In the genomic region with DNA sequence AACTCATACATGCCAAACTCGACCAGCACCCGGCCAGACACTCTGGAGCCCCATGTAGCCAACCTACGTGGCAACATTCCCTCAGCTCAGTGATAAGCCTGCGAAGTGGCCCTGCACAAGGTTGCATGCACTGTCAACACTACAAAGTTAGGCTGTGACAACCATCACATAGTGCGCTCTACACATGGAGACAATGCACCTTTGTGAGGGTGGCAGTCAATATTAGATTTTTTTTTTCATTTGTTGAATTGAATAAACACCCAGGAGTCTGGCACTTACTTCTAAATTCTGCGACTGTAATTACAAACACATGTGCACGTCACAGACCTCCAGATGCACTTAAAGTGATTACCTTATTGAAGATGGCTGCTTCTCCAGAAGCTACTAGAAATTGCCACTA, we compare ENCODE assay signal across 16 mouse cellular contexts. TPM values are rescaled to one million over a fixed set of nuclear protein-coding genes. Genes with fewer than 3 reads are reported as not detected.
DNase-seq lines count a peak whose midpoint lies in the region; ATAC-seq and TF ChIP-seq lines count a peak whose summit lies in the region.
"Had no signal": no experiment of that assay in that cellular context is flagged by ENCODE, and none has a peak within 500 bp of the region (broad histone marks: within the 10 kb centered on the region; RNA-seq: fewer than 3 reads in every experiment).

No protein-coding gene starts in this region.

- WGBS in lung, embryonic 16.5 days = 54% methylated on average over 7 of the region's 7 CpGs
- WGBS in stomach, postnatal 0 days = 57% methylated on average over 7 of the region's 7 CpGs
- 68% methylated on average over 7 of the region's 7 CpGs for WGBS in forebrain, embryonic 16.5 days
- WGBS in thymus, adult 2 months = 96% methylated on average over 7 of the region's 7 CpGs

- no peak overlapping the region for H3K4me2 ChIP-seq in lung, embryonic 16.5 days (ENCODE audit: low read depth, low read length)
- no peak overlapping the region for H3K4me2 ChIP-seq in stomach, postnatal 0 days (replicated peaks; ENCODE audit: low read depth)
- no peak overlapping the region for H3K4me2 ChIP-seq in forebrain, embryonic 16.5 days (ENCODE audit: low read length)
- H3K4me2 ChIP-seq: embryonic facial prominence, embryonic 12.5 days; limb, embryonic 15.5 days had no signal

- H3K4me1 ChIP-seq in lung, embryonic 16.5 days (replicated peaks; ENCODE audit: control insufficient read depth, insufficient read depth, low read length) = 0 out of 2 replicates have a peak, but pooled peaks cover 2% of the 10 kb centered on the region
- no peaks in the 10 kb centered on the region for H3K4me1 ChIP-seq in stomach, postnatal 0 days (replicated peaks; ENCODE audit: control insufficient read depth, insufficient read depth)
- H3K4me1 ChIP-seq in forebrain, embryonic 16.5 days (replicated peaks; ENCODE audit: control insufficient read depth, insufficient read depth, low read length) = peaks cover 14% of the 10 kb centered on the region
- no peaks in the 10 kb centered on the region for H3K4me1 ChIP-seq in thymus, adult 2 months (replicated peaks; ENCODE audit: control insufficient read depth, insufficient read depth, low read length)
- H3K4me1 ChIP-seq: limb, embryonic 15.5 days had no signal

- no peak overlapping the region for H3K9ac ChIP-seq in lung, embryonic 16.5 days (ENCODE audit: low read length)
- no peak overlapping the region for H3K9ac ChIP-seq in stomach, postnatal 0 days (ENCODE audit: low read length)
- H3K9ac ChIP-seq in forebrain, embryonic 16.5 days (replicated peaks; ENCODE audit: low read depth, low read length) = no peak overlapping the region
- H3K9ac ChIP-seq: embryonic facial prominence, embryonic 12.5 days; limb, embryonic 15.5 days; liver, postnatal 0 days had no signal

- no peak overlapping the region for H3K4me3 ChIP-seq in lung, embryonic 16.5 days (ENCODE audit: low read length)
- no peak overlapping the region for H3K4me3 ChIP-seq in stomach, postnatal 0 days (ENCODE audit: low read depth, low read length)
- H3K4me3 ChIP-seq in forebrain, embryonic 16.5 days (replicated peaks; ENCODE audit: low read length) = no peak overlapping the region
- no peak overlapping the region for H3K4me3 ChIP-seq in thymus, adult 2 months (ENCODE audit: control insufficient read depth, insufficient read depth, low read length)
- H3K4me3 ChIP-seq: embryonic facial prominence, embryonic 12.5 days; limb, embryonic 15.5 days had no signal

- H3K9me3 ChIP-seq in lung, embryonic 16.5 days (ENCODE audit: control insufficient read depth, low read length) = no peaks in the 10 kb centered on the region
- no peaks in the 10 kb centered on the region for H3K9me3 ChIP-seq in stomach, postnatal 0 days (ENCODE audit: control insufficient read depth, low read length)
- H3K9me3 ChIP-seq in forebrain, embryonic 16.5 days (ENCODE audit: control insufficient read depth, low read length) = no peaks in the 10 kb centered on the region
- H3K9me3 ChIP-seq: embryonic facial prominence, embryonic 12.5 days; limb, embryonic 15.5 days had no signal

- no peak for TF ChIP-seq POLR2A in thymus, adult 2 months (IDR thresholded peaks at IDR 0.05; ENCODE audit: control insufficient read depth, extremely low read depth, insufficient read depth, low read length, poor library complexity)

- peak; percentile 11 for DNase-seq in embryo, embryonic 10 days (ENCODE audit: low spot score)
- no peak for DNase-seq in embryo, embryonic 9.5 days (ENCODE audit: extremely low spot score)
- no peak for DNase-seq in lung, postnatal 10 days
- DNase-seq in heart, postnatal 14 days = peak; percentile 8 to 27
- DNase-seq in stomach, postnatal 0 days (ENCODE audit: low spot score) = peak; percentile 60
- DNase-seq in thymus, adult 2 months = no peak
- DNase-seq: adrenal gland, postnatal 25 days; cerebellum, adult 9-10 months; liver, postnatal 0 days; right cerebral cortex, postnatal 25 days; thymus, adult 18-20 months had no signal

- no peak for TF ChIP-seq CTCF in stomach, postnatal 0 days (IDR thresholded peaks at IDR 0.05; ENCODE audit: low read depth)
- no peak for TF ChIP-seq CTCF in thymus, adult 2 months (IDR thresholded peaks at IDR 0.05; ENCODE audit: borderline replicate concordance, control insufficient read depth, extremely low read depth, insufficient read depth, low read length, poor library complexity)

- no peaks in the 10 kb centered on the region for H3K27me3 ChIP-seq in lung, embryonic 16.5 days (ENCODE audit: control insufficient read depth, insufficient read depth, low read depth, low read length)
- no peaks in the 10 kb centered on the region for H3K27me3 ChIP-seq in stomach, postnatal 0 days (ENCODE audit: control insufficient read depth, insufficient read depth, low read length)
- H3K27me3 ChIP-seq in forebrain, embryonic 16.5 days (replicated peaks; ENCODE audit: control insufficient read depth, insufficient read depth, low read length) = no peaks in the 10 kb centered on the region
- no peaks in the 10 kb centered on the region for H3K27me3 ChIP-seq in thymus, adult 2 months (ENCODE audit: control insufficient read depth, insufficient read depth, low read length)
- H3K27me3 ChIP-seq: embryonic facial prominence, embryonic 12.5 days; limb, embryonic 15.5 days had no signal

- intact Hi-C loops in heart, postnatal 14 days (cut with DNase I) = no loop called here

- peak; percentile 60 for ATAC-seq in lung, embryonic 16.5 days (ENCODE audit: low read depth)
- ATAC-seq in stomach, postnatal 0 days (ENCODE audit: low FRiP score, low TSS enrichment) = peak; percentile 85
- no peak for ATAC-seq in forebrain, embryonic 16.5 days
- ATAC-seq: hindbrain, embryonic 16.5 days; liver, postnatal 0 days had no signal

- H3K27ac ChIP-seq in lung, embryonic 16.5 days (ENCODE audit: low read length) = no peak overlapping the region
- H3K27ac ChIP-seq in stomach, postnatal 0 days (replicated peaks) = no peak overlapping the region
- H3K27ac ChIP-seq in forebrain, embryonic 16.5 days (ENCODE audit: low read length) = no peak overlapping the region
- H3K27ac ChIP-seq in thymus, adult 2 months (ENCODE audit: control insufficient read depth, insufficient read depth, low read length) = no peak overlapping the region
- H3K27ac ChIP-seq: embryonic facial prominence, embryonic 12.5 days; limb, embryonic 15.5 days had no signal

- no peak for TF ChIP-seq EP300 in stomach, postnatal 0 days (optimal IDR thresholded peaks at IDR 0.05)

- H3K36me3 ChIP-seq in lung, embryonic 16.5 days (ENCODE audit: control insufficient read depth, insufficient read depth, low read length) = no peaks in the 10 kb centered on the region
- no peaks in the 10 kb centered on the region for H3K36me3 ChIP-seq in stomach, postnatal 0 days (ENCODE audit: control insufficient read depth, insufficient read depth, low read length)
- H3K36me3 ChIP-seq in forebrain, embryonic 16.5 days (ENCODE audit: control insufficient read depth, insufficient read depth) = no peaks in the 10 kb centered on the region
- no peaks in the 10 kb centered on the region for H3K36me3 ChIP-seq in thymus, adult 2 months (ENCODE audit: control insufficient read depth, insufficient read depth, low read length)
- H3K36me3 ChIP-seq: embryonic facial prominence, embryonic 12.5 days; limb, embryonic 15.5 days had no signal

RNA-seq across cellular contexts. Expression of a gene that starts 41.5 kb away (rescaled TPM):
- polyA plus RNA-seq in lung, embryonic 16.5 days (2015; fragmentation: Nextera tagmentation; extraction: Ambion mirVana) = 7.6 and 8.1 TPM in 2 replicates
- 1 to 10 TPM; 5.0 to 5.1 TPM for total RNA-seq in heart, postnatal 14 days (2021)
- polyA plus RNA-seq in stomach, postnatal 0 days (2015; fragmentation: Nextera tagmentation; extraction: Ambion mirVana) = 5.7 and 5.8 TPM in 2 replicates
- 6.1 and 7.2 TPM in 2 replicates for polyA plus RNA-seq in forebrain, embryonic 16.5 days (2015; fragmentation: Nextera tagmentation; extraction: Ambion mirVana)
- 1.1 and 1.4 TPM in 2 replicates for polyA plus RNA-seq in thymus, adult 2 months (2012; rRNA removed)

Comparison
In these comparisons a context has a peak if more than half of its experiments do, and no peak if none do; other contexts are left out.
1. DNase-seq: peak in embryo, embryonic 10 days (single experiment), heart, postnatal 14 days (2 of 2) and stomach, postnatal 0 days (single experiment); none in embryo, embryonic 9.5 days (single experiment), lung, postnatal 10 days (single experiment) and thymus, adult 2 months (single experiment).